Mouse (Mus musculus) megakaryocyte-erythroid progenitor cell, adult 5 weeks (primary cell): ENCODE measurements around the gene Zfp953. TPM values are rescaled to one million over a fixed set of nuclear protein-coding genes. Genes with fewer than 3 reads are reported as not detected.

Experiments
- polyA plus RNA-seq: library from polyadenylated mRNA; stranded (reverse); fragments of >175 nt; gene quantifications from 2 replicates; pipeline ENCODE4 v1.2.3, GENCODE M21; 2012

Zfp953 gene
- 0.08 and 0.16 TPM in 2 replicates for polyA plus RNA-seq

DNA sequence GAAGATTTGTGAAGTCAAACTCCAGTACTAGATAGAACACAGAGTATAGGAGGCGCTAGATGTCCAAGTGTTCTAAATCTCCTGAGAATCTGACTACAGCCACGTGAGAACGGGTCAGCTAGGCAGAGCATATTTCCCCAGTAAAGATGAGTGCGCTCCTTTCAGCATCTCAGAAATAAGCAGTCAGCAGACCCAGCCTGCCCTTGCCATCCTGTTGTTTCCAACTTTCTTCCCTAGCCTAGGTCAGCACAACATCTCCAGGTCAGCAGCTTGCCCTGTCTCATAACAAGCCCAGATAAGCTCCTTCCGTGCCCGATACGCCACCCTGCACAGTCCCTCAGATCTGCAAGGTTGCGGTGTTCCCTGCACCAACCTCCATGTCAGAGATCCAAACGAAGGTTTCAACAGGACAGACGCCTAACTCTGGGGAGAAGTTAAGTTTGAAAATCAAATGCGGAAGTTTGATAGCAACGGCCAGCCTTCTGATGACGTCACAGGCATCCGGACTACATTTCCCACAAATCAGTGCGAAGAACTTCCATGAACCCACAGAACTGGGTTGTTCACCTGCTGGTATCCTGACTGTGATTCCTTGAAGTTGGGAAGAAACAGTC, at the start of gene Zfp953, which contains the start of gene Gm28044:
TSS of gene Zfp953 (minus strand) at position 475 of the 614 bp plus-strand sequence.
TSS of gene Gm28044 (minus strand) at position 406 of the 614 bp plus-strand sequence.

DNA sequence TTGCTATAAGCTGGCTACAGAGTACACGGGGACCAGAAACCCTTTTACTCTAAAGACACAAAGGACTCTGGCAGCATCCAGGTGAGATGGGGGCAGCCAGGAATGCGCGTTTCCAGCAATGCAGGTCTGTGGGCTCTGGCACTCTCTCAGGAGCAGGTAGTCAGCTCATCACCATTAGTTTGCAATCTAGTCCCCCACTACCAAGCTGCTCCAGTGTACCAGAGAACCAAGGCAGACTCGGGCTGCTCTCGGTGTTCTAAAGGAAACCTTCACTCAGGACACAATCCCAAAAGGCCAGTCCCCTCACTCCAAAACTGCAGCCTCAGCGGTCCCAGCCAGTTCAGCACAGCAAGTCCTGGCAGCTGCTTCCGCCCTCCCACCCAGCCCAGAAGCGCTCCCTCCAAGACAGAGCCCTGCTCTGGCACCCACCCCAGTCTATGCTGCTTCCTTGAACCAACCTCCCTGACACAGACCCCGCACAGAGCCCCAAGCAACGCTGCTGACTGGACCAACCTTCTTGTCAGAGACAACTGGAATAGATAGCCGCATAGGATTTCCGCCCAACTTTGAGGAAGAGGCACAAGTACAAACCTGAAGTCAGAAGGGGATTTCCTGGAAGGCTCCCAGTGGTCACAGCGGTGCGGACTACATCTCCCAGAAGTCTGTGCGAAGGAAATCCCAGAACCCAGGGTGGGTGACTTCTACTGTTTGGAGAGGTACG, 38.9 kb upstream of the Zfp953 start, which contains the start of gene Zfp429:
TSS of gene Zfp429 (minus strand) at position 637 of the 721 bp plus-strand sequence.

DNA sequence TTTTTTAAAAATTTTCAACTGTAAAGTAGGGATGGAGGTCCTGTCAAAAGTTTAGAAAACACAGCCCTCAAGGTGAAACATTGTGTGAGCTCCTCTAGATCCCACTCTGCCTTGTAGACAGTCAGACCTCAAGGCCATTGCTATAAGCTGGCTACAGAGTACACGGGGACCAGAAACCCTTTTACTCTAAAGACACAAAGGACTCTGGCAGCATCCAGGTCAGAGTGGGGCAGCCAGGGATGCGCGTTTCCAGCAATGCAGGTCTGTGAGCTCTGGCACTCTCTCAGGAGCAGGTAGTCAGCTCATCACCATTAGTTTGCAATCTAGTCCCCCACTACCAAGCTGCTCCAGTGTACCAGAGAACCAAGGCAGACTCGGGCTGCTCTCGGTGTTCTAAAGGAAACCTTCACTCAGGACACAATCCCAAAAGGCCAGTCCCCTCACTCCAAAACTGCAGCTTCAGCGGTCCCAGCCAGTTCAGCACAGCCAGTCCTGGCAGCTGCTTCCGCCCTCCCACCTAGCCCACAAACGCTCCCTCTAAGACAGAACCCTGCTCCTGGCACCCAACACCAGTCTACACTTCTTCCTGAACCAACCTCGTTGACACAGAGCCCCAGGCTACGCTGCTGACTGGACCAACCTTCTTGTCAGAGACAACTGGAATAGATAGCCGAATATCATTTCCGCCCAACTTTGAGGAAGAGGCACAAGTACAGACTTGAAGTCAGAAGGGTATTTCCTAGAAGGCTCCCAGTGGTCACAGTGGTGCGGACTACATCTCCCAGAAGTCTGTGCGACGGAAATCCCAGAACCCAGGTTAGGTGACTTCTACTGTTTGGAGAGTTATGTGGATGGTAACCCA, 14.9 kb upstream of the Zfp953 start, which contains the start of the genes Gm28041 and Zfp456:
TSS of gene Gm28041 (minus strand) at position 684 of the 862 bp plus-strand sequence.
TSS of gene Zfp456 (minus strand) at position 761 of the 862 bp plus-strand sequence.

DNA sequence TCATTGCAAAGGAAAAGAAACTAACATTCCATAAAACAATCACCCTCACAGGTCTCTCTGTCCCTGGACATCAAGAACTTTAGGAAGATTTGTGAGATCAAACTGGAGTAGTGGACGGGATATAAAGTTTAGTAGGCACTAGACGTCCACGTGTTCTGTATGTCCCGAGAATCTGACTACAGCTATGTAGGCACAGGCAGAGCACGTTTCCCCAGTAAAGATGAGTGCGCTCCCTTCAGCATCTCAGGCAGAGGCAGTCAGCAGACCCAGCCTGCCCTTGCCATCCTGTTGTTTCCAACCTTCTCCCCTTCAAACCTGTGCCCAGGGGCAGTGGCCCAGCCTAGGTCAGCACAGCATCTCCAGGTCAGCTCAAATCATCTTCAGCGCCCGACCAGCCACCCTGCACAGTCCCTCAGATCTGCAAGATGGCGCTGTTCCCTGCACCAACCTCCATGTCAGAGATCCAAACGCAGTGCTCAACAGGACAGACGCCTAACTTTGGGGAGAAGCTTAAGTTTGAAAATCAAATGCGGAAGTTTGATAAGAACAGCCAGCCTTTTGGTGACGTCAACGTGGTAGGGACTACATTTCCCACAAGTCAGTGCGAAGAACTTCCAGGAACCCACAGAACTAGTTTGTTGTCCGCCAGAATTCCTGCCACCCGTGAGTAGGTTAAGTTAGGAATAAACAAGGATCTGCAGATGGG, 28.2 kb downstream of the Zfp953 start, which contains the start of gene Zfp595:
TSS of gene Zfp595 (minus strand) at position 552 of the 706 bp plus-strand sequence.

DNA sequence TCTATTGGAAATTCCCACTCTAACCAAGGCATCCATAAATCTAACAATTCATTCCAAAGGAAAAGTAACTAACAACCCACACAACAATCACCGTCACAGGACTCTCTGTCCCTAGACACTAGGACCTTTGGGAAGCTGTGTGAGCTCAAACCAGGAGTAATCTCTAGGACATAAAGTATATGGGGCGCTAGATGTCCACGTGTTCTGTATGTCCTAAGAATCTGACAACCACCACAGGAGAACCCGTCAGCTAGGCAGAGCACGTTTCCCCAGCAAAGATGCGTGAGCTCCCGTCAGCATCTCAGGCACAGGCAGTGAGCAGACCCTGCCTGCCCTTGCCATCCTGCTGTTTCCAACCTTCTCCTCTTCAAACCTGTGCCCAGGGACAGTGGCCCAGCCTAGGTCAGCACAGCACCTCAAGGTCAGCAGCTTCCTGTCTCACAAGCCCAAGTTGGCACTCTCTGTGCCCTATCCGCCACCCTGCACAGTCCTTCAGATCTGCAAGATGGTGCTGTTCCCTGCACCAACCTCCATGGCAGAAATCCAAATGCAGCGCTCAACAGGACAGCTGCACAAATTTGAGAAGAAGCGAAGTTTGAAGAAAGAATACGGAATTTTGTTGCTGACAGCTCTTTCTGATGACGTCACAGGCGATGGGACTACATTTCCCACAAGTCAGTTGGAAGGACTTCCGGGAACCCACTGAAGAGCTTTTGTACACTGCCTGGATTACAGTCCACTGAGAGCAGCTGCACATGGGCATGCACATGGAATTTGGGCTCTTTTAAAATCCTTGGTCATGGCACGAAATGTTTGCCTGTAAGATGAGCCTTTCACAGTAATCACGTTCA, 54.4 kb downstream of the Zfp953 start, which contains the start of gene Zfp457:
TSS of gene Zfp457 (minus strand) at position 664 of the 851 bp plus-strand sequence.

Other genes starting within 250 kb of the Zfp953 start
- not detected in 2 replicates for gene Rslcan18, start 244.3 kb downstream of the Zfp953 start, polyA plus RNA-seq
- 0.02 and 0.29 TPM in 2 replicates for gene Zfp759, start 238.9 kb downstream of the Zfp953 start, polyA plus RNA-seq
- gene Rsl1, start 187.4 kb downstream of the Zfp953 start, polyA plus RNA-seq, result 0.29 and 0.34 TPM in 2 replicates
- gene Zfp455, start 166.1 kb downstream of the Zfp953 start, polyA plus RNA-seq, result 0.09 and 0.17 TPM in 2 replicates
- gene Zfp458, start 82.1 kb downstream of the Zfp953 start, polyA plus RNA-seq, result 0.24 and 0.44 TPM in 2 replicates
- 0.27 TPM in 1 of 2 replicates, not detected in the other for gene Zfp457, start 54.1 kb downstream of the Zfp953 start, polyA plus RNA-seq
- 0.06 and 0.29 TPM in 2 replicates for gene Zfp595, start 28.0 kb downstream of the Zfp953 start, polyA plus RNA-seq
- not detected in 2 replicates for gene Gm28044, start 69 bp downstream of the Zfp953 start, polyA plus RNA-seq
- 0.23 TPM in 1 of 2 replicates, not detected in the other for gene Gm28041, start 15.1 kb upstream of the Zfp953 start, polyA plus RNA-seq
- 0.03 and 0.10 TPM in 2 replicates for gene Zfp456, start 15.2 kb upstream of the Zfp953 start, polyA plus RNA-seq
- 0.34 and 0.63 TPM in 2 replicates for gene Zfp429, start 39.2 kb upstream of the Zfp953 start, polyA plus RNA-seq
- not detected in 2 replicates for gene Zfp459, start 60.8 kb upstream of the Zfp953 start, polyA plus RNA-seq
- 0.28 and 0.83 TPM in 2 replicates for gene Zfp874a, start 91.0 kb upstream of the Zfp953 start, polyA plus RNA-seq
- gene Zfp874b, start 123.7 kb upstream of the Zfp953 start, polyA plus RNA-seq, result 0.13 and 0.18 TPM in 2 replicates
- gene Zfp58, start 139.9 kb upstream of the Zfp953 start, polyA plus RNA-seq, result 0.23 and 0.51 TPM in 2 replicates
- gene Gm26965, start 165.5 kb upstream of the Zfp953 start, polyA plus RNA-seq, result not detected in 2 replicates
- gene Zfp87, start 165.6 kb upstream of the Zfp953 start, polyA plus RNA-seq, result 0.63 and 0.94 TPM in 2 replicates
- gene Zfp748, start 193.2 kb upstream of the Zfp953 start, polyA plus RNA-seq, result 0.27 and 0.32 TPM in 2 replicates
- 0.23 and 0.63 TPM in 2 replicates for gene Zfp729b, start 249.1 kb upstream of the Zfp953 start, polyA plus RNA-seq